Mouse (Mus musculus) neural tube, embryonic 11.5 days (tissue): Measurements from ENCODE around the gene Col25a1. TPM values are rescaled to one million over a fixed set of nuclear protein-coding genes. Genes with fewer than 3 reads are reported as not detected.

Experiments
- ATAC-seq: fragments of 200-750 bp; cut with Nextera tagmentation; 2 replicates; pipeline ENCODE4 v1.8.0; 2017; ENCODE audit warnings: moderate number of reproducible peaks, mild to moderate bottlenecking, moderate TSS enrichment, moderate library complexity; ENCODE audit not compliant: insufficient read depth, low FRiP score, low TSS enrichment
- DNase-seq: peaks from one replicate; pipeline ENCODE4 v3.0.0-alpha.2; 2015; ENCODE audit warnings: low spot score
- H3K27ac ChIP-seq: fragments of 300-500 bp; sonication (generic); 2 replicates; pipeline ENCODE4 v1.5.1; 2014; ENCODE audit warnings: low read depth, mild to moderate bottlenecking, low read length
- H3K27me3 ChIP-seq: fragments of 300-500 bp; sonication (generic); 2 replicates; pipeline ENCODE4 v1.6.1; 2014; ENCODE audit warnings: mild to moderate bottlenecking, low read length, mixed read lengths; ENCODE audit not compliant: control insufficient read depth, insufficient read depth
- H3K36me3 ChIP-seq: fragments of 300-500 bp; sonication (generic); 2 replicates; pipeline ENCODE4 v1.6.1; 2014; ENCODE audit warnings: mild to moderate bottlenecking, low read length, moderate library complexity, mixed read lengths; ENCODE audit not compliant: control insufficient read depth, insufficient read depth
- H3K4me1 ChIP-seq: fragments of 300-500 bp; sonication (generic); 2 replicates; pipeline ENCODE4 v1.6.1; 2014; ENCODE audit warnings: low read length, mixed read lengths; ENCODE audit not compliant: control insufficient read depth, insufficient read depth
- H3K4me2 ChIP-seq: fragments of 300-500 bp; sonication (generic); 2 replicates; pipeline ENCODE4 v1.6.1; 2014; ENCODE audit warnings: low read depth, mild to moderate bottlenecking, moderate library complexity
- H3K4me3 ChIP-seq: fragments of 300-500 bp; sonication (generic); 2 replicates; pipeline ENCODE4 v1.5.1; 2014; ENCODE audit warnings: low read depth, low read length
- H3K9ac ChIP-seq: fragments of 300-500 bp; sonication (generic); 2 replicates; pipeline ENCODE4 v1.6.1; 2014; ENCODE audit warnings: mild to moderate bottlenecking, low read length
- H3K9me3 ChIP-seq: fragments of 300-500 bp; sonication (generic); 2 replicates; pipeline ENCODE4 v1.6.1; 2016; ENCODE audit warnings: low read length; ENCODE audit not compliant: control insufficient read depth
- WGBS: fragments of 180-500 bp; shearing (Covaris S2); extraction: QIAGEN DNeasy Blood & Tissue Kit; methylation state at CpG from one replicate; pipeline ENCODE4 v1.1.7; 2014; 5-methylcytosine and 5-hydroxymethylcytosine counted together
- polyA plus RNA-seq: library from polyadenylated mRNA; unstranded; fragments of >200 nt; fragmentation: Nextera tagmentation; extraction: Ambion mirVana; gene quantifications from 2 replicates; pipeline ENCODE4 v1.2.1, GENCODE M21; 2014

Col25a1 gene
- polyA plus RNA-seq, 1 experiment from 2014 or later = 7.2 TPM

GRCm38 (mm10) chr3:130573243-130573642, 441.9 kb downstream of the Col25a1 start:
- ATAC-seq (no peak), DNase-seq (no peak)
- Histone ChIP-seq H3K9ac (no peak overlapping the region), H3K4me3 (no peak overlapping the region), H3K36me3 (no peaks in the 10 kb centered on the region), H3K9me3 (no peaks in the 10 kb centered on the region), H3K27ac (no peak overlapping the region), H3K4me1 (no peaks in the 10 kb centered on the region), H3K27me3 (no peaks in the 10 kb centered on the region), H3K4me2 (no peak overlapping the region)
- 73% methylated on average over 5 of the region's 5 CpGs for WGBS

- Histone ChIP-seq H3K4me3 (no peak overlapping the region), H3K9ac (no peak overlapping the region), H3K36me3 (no peaks in the 10 kb centered on the region), H3K27me3 (no peaks in the 10 kb centered on the region), H3K27ac (no peak overlapping the region), H3K4me2 (no peak overlapping the region), H3K9me3 (no peaks in the 10 kb centered on the region), H3K4me1 (no peaks in the 10 kb centered on the region)
- ATAC-seq = no peak
- no peak for DNase-seq
- 27% methylated on average over 5 of the region's 5 CpGs for WGBS
These were observed 443.4 kb downstream of the Col25a1 start for GRCm38 (mm10) chr3:130574652-130575051.

- H3K9me3 ChIP-seq = no peaks in the 10 kb centered on the region
- ATAC-seq (no peak), DNase-seq (peak; percentile 52)
- no peak overlapping the region for H3K4me3 ChIP-seq
- no peaks in the 10 kb centered on the region for H3K27me3 ChIP-seq
- no peak overlapping the region for H3K9ac ChIP-seq
- no peaks in the 10 kb centered on the region for H3K36me3 ChIP-seq
- H3K4me2 ChIP-seq = no peak overlapping the region
- no peak overlapping the region for H3K27ac ChIP-seq
- 67% methylated on average over 6 of the region's 6 CpGs for WGBS
- no peaks in the 10 kb centered on the region for H3K4me1 ChIP-seq
These were observed 445.4 kb downstream of the Col25a1 start for GRCm38 (mm10) chr3:130576683-130577082.

GRCm38 (mm10) chr3:130579501-130579900, 448.2 kb downstream of the Col25a1 start:
- ATAC-seq (no peak), DNase-seq (no peak)
- H3K4me1 ChIP-seq = no peaks in the 10 kb centered on the region
- no peak overlapping the region for H3K4me2 ChIP-seq
- no peak overlapping the region for H3K9ac ChIP-seq
- H3K4me3 ChIP-seq = no peak overlapping the region
- H3K36me3 ChIP-seq = no peaks in the 10 kb centered on the region
- no peaks in the 10 kb centered on the region for H3K9me3 ChIP-seq
- WGBS = 66% methylated on average over 17 of the region's 17 CpGs
- no peaks in the 10 kb centered on the region for H3K27me3 ChIP-seq
- no peak overlapping the region for H3K27ac ChIP-seq

GRCm38 (mm10) chr3:130581577-130581976, 450.3 kb downstream of the Col25a1 start:
- Histone ChIP-seq H3K9me3 (no peaks in the 10 kb centered on the region), H3K27ac (no peak overlapping the region), H3K36me3 (no peaks in the 10 kb centered on the region), H3K27me3 (no peaks in the 10 kb centered on the region), H3K4me1 (no peaks in the 10 kb centered on the region), H3K9ac (no peak overlapping the region), H3K4me3 (no peak overlapping the region), H3K4me2 (no peak overlapping the region)
- 87% methylated on average over 2 of the region's 2 CpGs for WGBS
- ATAC-seq (no peak), DNase-seq (no peak)

- ATAC-seq (no peak), DNase-seq (no peak)
- Histone ChIP-seq H3K9ac (no peak overlapping the region), H3K27me3 (no peaks in the 10 kb centered on the region), H3K4me2 (no peak overlapping the region), H3K4me1 (no peaks in the 10 kb centered on the region), H3K36me3 (no peaks in the 10 kb centered on the region), H3K9me3 (no peaks in the 10 kb centered on the region), H3K27ac (no peak overlapping the region), H3K4me3 (no peak overlapping the region)
- 87% methylated on average over 13 of the region's 13 CpGs for WGBS
These were observed 451.8 kb downstream of the Col25a1 start for GRCm38 (mm10) chr3:130582903-130583664.

- no peaks in the 10 kb centered on the region for H3K27me3 ChIP-seq
- no peak overlapping the region for H3K9ac ChIP-seq
- no peak overlapping the region for H3K4me2 ChIP-seq
- no peaks in the 10 kb centered on the region for H3K36me3 ChIP-seq
- H3K9me3 ChIP-seq = no peaks in the 10 kb centered on the region
- no peak for ATAC-seq
- no peak overlapping the region for H3K27ac ChIP-seq
- no peak overlapping the region for H3K4me3 ChIP-seq
- H3K4me1 ChIP-seq = no peaks in the 10 kb centered on the region
- DNase-seq = no peak
- WGBS = 87% methylated on average over 7 of the region's 7 CpGs
These were observed 452.7 kb downstream of the Col25a1 start for GRCm38 (mm10) chr3:130584007-130584406.

- WGBS = 88% methylated on average over 8 of the region's 8 CpGs
- DNase-seq (no peak), ATAC-seq (no peak)
- no peak overlapping the region for H3K27ac ChIP-seq
- H3K27me3 ChIP-seq = no peaks in the 10 kb centered on the region
- H3K4me2 ChIP-seq = no peak overlapping the region
- H3K36me3 ChIP-seq = no peaks in the 10 kb centered on the region
- H3K4me1 ChIP-seq = no peaks in the 10 kb centered on the region
- no peak overlapping the region for H3K4me3 ChIP-seq
- H3K9me3 ChIP-seq = no peaks in the 10 kb centered on the region
- H3K9ac ChIP-seq = no peak overlapping the region
These were observed 463.7 kb downstream of the Col25a1 start for GRCm38 (mm10) chr3:130595050-130595449.

- no peaks in the 10 kb centered on the region for H3K36me3 ChIP-seq
- no peak overlapping the region for H3K9ac ChIP-seq
- H3K27me3 ChIP-seq = no peaks in the 10 kb centered on the region
- no peaks in the 10 kb centered on the region for H3K4me1 ChIP-seq
- no peak overlapping the region for H3K4me3 ChIP-seq
- 79% methylated on average over 10 of the region's 10 CpGs for WGBS
- H3K4me2 ChIP-seq = no peak overlapping the region
- no peaks in the 10 kb centered on the region for H3K9me3 ChIP-seq
- ATAC-seq (no peak), DNase-seq (no peak)
- no peak overlapping the region for H3K27ac ChIP-seq
These were observed 470.2 kb downstream of the Col25a1 start for GRCm38 (mm10) chr3:130601491-130601890.
